Mouse (Mus musculus) heart, adult 8-10 months (tissue): ENCODE measurements around the gene Mtfr1l. TPM values are rescaled to one million over a fixed set of nuclear protein-coding genes. Genes with fewer than 3 reads are reported as not detected.
"Not testable (repeated sequence)": the region's sequence is repeated elsewhere in the genome, so short reads cannot be mapped to it uniquely, and the experiment has no call there.

Experiments used
- DNase-seq: peaks from one replicate; pipeline ENCODE4 v3.0.0; 2022; ENCODE audit warnings: low spot score
- total RNA-seq, 4 experiments: library from RNA; stranded (reverse); gene quantifications; 2 replicates each; pipeline ENCODE4 v1.2.4; 2022

Mtfr1l gene
- total RNA-seq, 4 experiments from 2014 or later: 182 to 213 (median 198) TPM

GRCm38 (mm10) chr4:134516981-134517380 lies 18.2 kb downstream of the Mtfr1l start:
- peak; percentile 63 for DNase-seq

- no peak for DNase-seq
Observed at GRCm38 (mm10) chr4:134515614-134516013, 19.6 kb downstream of the Mtfr1l start.

GRCm38 (mm10) chr4:134514309-134514930 lies 20.8 kb downstream of the Mtfr1l start:
- DNase-seq: no peak

DNA sequence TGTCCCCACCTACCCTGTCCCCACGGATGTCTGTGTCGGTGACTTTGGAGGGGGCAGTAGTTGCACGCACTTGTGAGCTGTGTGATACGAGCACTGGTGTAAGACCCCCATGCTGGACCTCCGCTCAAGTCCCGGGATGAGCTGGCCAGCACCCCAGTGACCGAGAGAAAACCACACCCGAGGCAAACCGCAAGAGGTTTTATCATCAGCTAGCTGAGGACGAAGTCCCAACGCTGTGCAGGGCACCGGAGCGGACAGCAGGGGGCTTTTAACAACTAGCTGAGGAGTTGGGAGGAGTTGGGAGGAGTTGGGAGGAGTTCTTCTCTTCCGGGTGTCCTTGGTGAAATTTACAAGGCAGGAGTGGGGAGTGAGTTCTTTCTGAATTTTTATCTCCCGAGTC lies 22.4 kb downstream of the Mtfr1l start:
- peak; percentile 55 for DNase-seq

DNA sequence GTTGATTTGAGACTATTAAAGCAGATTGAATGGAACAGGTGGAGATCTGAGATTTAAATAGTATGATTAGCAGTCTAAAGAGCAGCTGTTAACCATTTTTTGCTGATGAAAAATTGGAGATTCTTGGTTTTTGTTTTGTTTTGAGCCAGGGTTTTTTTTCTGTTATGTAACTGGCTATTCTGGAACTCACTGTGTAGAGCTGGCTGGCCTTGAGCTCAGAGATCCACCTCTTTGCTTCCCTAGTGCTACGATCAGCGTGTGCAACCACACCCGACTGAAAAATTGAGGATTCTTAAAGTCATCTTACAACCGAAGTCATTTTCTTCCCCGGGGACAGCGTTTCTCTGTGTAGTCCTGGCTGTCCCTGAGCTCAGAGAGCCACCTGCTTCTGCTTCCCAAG lies 23.5 kb downstream of the Mtfr1l start:
- DNase-seq: no peak

DNA sequence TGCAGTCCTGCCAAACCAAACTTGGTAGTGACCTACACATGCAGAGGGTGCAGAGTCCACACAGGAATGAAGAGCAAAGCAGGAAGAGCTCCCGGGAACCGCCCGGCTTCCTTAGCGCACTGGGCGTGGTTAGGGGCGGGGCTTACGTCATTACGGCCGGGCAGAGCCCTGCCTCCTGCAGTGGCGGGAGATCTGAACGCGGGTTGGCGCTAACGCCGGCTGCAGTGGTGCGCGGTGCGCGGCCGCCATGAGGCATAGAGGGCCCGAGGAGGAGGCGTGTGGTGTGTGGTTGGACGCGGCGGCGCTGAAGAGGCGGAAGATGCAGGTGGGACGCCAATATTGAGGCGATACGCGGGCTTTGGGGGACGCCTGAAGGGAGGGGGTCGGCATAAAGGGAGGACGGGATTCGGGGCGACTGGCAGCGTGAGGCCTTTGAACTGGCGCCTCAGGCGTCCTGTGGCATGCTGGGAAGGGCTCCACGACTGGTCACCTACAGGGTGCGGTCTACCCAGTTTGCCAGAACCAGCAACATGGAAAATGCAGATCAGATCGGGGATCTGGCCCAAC lies 24.3 kb downstream of the Mtfr1l start, which contains the start of gene Aunip:
Gene Aunip, plus strand, starts transcription at position 155 of the 567 bp plus-strand sequence.
- DNase-seq: peak; percentile 84

GRCm38 (mm10) chr4:134510396-134510795 lies 24.8 kb downstream of the Mtfr1l start:
- no peak for DNase-seq

DNA sequence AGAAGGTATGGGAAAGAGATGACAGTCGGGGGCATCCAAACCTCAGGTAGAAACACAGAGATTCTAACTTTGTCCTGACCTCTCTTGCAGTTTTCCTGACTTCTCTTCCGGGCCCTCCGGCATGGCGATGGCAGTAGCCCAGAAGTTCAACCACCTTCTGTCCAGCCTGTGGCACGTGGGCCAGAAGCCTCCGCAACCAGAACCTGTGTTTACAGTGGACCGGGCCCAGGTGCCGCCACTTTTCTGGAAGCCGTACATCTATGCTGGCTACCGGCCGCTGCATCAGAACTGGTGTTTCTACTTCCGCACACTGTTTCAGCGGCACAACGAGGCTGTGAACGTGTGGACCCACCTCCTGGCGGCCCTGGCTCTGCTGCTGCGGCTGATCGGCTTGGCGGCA lies 28.5 kb downstream of the Mtfr1l start:
- DNase-seq: no peak

DNA sequence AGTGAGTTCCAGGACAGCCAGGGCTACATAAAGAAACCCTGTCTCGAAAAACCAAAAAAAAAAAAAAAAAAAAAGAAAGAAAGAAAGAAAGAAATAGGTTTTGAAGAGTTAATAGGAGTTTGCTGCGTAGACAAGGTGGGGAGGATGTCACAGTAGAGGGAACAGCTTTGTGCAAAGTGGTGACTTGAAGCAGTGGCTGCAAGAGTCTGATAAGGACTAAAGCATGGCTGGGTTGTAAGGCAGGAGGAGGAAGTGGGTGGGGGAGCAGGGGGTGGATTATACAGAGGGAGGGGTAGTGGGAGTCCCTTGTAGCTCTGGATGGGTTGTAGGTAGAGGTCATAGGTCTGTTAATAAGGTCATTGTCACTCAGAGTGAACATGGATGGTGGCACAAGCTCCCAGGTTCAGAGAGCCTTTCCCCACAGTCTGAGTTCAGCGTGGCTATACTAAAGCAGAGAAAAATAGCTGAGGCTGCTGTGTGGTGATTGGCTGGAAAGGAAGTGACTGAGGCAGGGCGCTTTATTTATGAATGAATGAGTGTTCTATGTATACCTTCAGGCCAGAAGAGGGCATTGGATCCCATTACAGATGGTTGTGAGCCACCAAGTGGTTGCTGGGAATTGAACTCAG lies 29.1 kb downstream of the Mtfr1l start:
- DNase-seq: no peak

DNA sequence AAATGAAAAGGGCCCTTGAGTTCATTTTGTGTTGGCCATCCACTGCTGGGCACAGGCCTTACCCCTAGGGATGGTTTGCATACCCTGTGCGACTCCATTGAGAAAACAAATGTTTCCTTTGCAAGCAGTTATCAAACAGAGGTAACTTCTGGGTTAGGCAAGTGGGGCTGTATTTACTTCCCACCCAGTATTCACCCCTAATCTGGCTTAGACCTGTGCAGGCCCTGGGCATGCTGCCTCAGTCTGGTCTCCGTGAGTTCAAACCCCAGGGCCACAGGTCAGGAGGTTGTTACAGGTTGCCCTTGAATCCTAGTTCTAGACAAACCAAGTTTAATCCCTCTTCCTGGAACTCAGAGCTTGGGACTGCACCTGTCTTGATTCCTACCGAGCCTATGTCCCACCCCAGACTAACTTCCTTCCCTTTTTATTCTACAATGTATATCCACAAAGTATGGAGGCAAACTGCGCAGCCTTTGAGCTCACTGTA lies 29.8 kb downstream of the Mtfr1l start:
- no peak for DNase-seq

DNA sequence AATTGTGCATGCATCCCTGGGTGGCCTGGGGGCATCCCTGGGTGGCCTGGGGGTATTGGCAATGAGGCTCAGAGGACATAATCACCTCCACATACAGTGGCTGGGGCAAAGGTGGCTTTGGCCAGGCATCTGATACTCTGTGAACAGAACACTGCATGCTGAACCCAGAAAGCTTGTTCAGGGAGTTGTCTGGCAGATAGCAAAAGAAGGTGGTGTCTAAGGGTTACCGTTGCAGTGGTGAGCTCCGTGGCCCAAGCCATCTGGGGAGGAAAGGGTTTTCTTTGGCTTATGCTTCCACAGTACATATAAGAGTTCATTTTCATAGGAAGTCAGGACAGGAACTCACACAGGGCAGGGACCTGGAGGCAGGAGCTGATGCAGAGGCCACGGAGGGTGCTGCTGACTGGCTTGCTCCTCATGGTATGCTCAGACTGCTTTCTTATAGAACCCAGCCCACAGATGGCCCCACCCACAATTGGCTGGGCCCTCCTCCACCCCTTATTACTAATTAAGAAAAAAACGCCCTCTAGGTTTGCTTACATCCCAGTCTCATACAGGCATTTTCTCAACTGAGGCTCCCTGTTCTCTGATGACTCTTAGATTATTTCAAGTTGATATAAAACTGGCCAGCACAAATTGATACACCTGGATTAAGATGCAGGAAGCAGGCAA lies 31.4 kb downstream of the Mtfr1l start:
- DNase-seq: no peak

GRCm38 (mm10) chr4:134501095-134501494 lies 34.1 kb downstream of the Mtfr1l start:
- DNase-seq: no peak

GRCm38 (mm10) chr4:134498983-134499382 lies 36.2 kb downstream of the Mtfr1l start:
- DNase-seq: not testable (repeated sequence)

- no peak for DNase-seq
Observed at GRCm38 (mm10) chr4:134497986-134498731, 37.0 kb downstream of the Mtfr1l start.

DNA sequence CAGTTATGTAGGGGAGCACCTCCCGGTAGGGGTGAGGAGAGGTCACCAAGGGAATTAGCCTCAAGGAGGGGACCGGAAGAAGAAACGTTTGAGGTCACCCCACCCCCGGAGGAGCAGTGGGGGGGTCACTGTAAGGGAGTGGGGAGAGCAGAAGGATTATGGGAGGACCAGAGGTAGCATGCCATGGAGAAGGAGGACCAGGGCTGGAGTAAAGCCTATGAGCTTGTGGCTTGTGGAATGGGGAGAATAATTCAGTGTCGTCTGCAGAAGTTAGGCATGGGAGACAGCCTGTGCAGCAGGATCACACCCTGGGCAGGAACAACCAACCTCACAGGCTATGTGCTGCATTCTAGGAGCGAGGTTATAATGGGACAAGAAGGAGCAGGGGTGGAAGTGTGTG lies 38.0 kb downstream of the Mtfr1l start:
- no peak for DNase-seq

- DNase-seq: peak; percentile 66
Observed at GRCm38 (mm10) chr4:134496595-134497210, 38.5 kb downstream of the Mtfr1l start, which contains the start of gene Paqr7. Gene Paqr7, plus strand, starts transcription at chr4:134496697.

DNA sequence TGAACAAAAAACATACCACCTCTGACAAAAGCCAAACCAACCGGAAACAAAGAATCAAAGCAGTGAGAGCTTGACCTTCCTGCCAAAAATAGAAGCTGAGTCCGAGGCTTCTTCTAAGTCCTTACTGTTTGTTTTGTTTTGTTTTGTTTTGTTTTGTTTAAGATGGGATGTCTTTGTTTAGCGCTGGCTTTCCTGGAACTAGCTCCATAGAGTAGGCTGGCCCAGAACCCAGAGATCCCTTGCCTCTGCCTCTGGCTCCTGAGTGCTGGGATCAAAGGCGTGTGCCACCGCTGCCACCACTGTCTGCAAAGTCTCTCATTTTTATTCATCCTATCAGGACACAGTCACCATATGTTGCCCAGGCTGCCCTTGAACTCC lies 39.7 kb downstream of the Mtfr1l start:
- DNase-seq: no peak

DNA sequence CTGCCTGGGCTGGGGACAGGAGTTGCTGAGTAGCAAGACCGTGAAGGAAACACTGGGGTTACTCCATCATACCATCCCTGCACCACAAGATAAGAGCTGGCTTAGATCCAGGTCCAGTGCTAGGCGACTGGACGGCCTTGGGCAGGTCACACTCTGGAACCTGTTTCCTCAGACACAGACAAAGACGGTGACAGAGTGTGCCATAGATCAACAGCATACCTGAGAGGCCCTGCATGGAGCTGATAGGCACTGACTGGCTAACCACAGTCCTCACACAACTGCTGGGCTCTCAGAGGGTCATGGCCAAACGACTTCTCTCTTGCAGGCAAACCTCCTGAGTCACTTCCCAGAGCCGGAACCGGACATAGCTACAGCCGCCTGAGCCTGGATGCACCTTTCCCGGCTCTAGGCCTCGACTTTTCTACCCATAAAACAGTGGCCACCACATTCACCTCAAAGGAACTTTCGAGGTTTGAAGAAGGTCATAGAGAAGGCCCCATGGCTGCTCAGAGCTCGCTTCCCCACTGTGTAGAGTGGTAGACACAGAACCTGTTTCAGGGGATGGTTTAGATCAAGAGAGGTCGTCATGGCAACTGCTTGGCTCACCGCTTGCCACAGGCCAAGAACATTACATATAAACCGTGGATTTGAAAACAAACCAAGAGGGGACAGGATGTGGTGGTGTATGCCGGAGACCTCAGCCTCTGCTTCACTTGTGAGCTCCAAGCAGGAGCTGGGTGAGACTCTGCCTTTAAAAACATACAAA lies 40.2 kb downstream of the Mtfr1l start:
- no peak for DNase-seq

DNA sequence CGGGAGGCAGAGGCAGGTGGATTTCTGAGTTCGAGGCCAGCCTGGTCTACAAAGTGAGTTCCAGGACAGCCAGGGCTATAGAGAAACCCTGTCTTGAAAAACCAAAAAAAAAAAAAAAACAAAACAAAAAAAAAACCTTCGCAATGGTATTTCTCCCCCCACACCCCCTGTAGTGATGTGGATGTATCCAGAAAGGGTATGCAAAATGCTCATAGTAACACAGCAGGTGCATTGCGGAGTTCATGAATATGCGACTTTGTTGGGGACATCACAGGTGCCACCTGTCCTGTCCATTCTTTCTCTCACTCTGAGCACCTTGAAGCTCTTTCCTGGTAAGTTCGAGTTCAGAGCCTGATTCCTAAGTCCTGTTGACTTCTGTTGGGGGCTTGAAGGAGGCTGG lies 41.0 kb downstream of the Mtfr1l start:
- DNase-seq: not testable (repeated sequence)

- no peak for DNase-seq
Observed at GRCm38 (mm10) chr4:134491716-134492115, 43.5 kb downstream of the Mtfr1l start.
